Comparison of ENCODE assay signal across 34 mouse cellular contexts in the genomic region with DNA sequence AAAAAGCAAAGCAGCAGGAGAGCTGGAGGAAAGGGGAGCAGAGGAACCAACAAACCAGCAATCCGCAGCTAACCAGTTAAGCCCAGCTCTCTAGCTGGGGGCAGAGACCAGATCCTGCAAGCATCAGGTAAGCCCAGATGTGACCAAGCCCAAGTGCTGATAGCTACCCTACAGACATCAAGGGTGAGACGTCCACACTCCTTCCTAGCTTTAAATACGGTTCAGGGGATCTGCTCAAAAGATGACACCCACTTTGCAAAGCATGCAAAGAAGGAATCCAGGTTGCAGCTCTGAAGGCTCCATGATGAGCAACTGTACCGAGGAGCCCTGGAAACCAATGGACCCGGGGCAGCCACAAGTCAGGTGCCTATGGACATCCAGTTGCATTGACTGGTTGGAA. TPM values are rescaled to one million over a fixed set of nuclear protein-coding genes. Genes with fewer than 3 reads are reported as not detected.
DNase-seq lines count a peak whose midpoint lies in the region; ATAC-seq and TF ChIP-seq lines count a peak whose summit lies in the region.
"Had no signal": no experiment of that assay in that cellular context is flagged by ENCODE, and none has a peak within 500 bp of the region (broad histone marks: within the 10 kb centered on the region; RNA-seq: fewer than 3 reads in every experiment).

No protein-coding gene starts in this region.

- H3K27ac ChIP-seq in left cerebral cortex, adult 2 months, result peak overlapping the region; percentile 92
- H3K27ac ChIP-seq: embryonic facial prominence, embryonic 10.5 days; embryonic facial prominence, embryonic 15.5 days; forebrain, embryonic 12.5 days; hindbrain, embryonic 14.5 days; limb, embryonic 10.5 days; limb, embryonic 15.5 days; midbrain, embryonic 12.5 days; neural tube, embryonic 12.5 days had no signal

- no peak for TF ChIP-seq CTCF in left cerebral cortex, adult 2 months (IDR thresholded peaks at IDR 0.05)

- intact Hi-C loops in left cerebral cortex, adult 2 months (cut with DNase I), result no loop called here

- DNase-seq in frontal cortex, adult 2 months (ENCODE audit: extremely low spot score in 1 of 2, low spot score in 1 of 2), result no peak
- DNase-seq in left cerebral cortex, adult 2 months (ENCODE audit: extremely low spot score in 1 of 2, low spot score in 2 of 2), result peak in 1 of 2 experiments; percentile 12
- DNase-seq in left cerebral cortex, adult 18-20 months (ENCODE audit: low spot score in 2 of 2), result no peak
- DNase-seq in thymus, postnatal 4 days, result peak; percentile 3
- no peak for DNase-seq in thymus, adult 18-20 months
- DNase-seq in lung, postnatal 14 days, result no peak
- DNase-seq: cerebellum, adult 18-20 months; forebrain, postnatal 0 days; gastrocnemius, postnatal 14 days; kidney, adult 9 months; thymus, postnatal 14 days had no signal

- no peak overlapping the region for H3K4me3 ChIP-seq in left cerebral cortex, adult 2 months
- H3K4me3 ChIP-seq: embryonic facial prominence, embryonic 10.5 days; embryonic facial prominence, embryonic 15.5 days; forebrain, embryonic 12.5 days; limb, embryonic 10.5 days; limb, embryonic 15.5 days; megakaryocyte, embryonic 14.5 days; midbrain, embryonic 12.5 days; myocyte; neural tube, embryonic 12.5 days had no signal

- ATAC-seq in frontal cortex, adult (ENCODE audit: low TSS enrichment), result peak; percentile 42
- ATAC-seq: CD4-positive, CD25-positive, alpha-beta regulatory T cell, adult 4 months; forebrain, postnatal 0 days; intestine, postnatal 0 days had no signal

RNA-seq across cellular contexts. Expression of gene Ackr2, which starts 8.3 kb away (rescaled TPM):
- 2.6 and 3.3 TPM in 2 replicates for polyA plus RNA-seq in frontal cortex, adult 2 months (2012; rRNA removed)
- 1 to 10 TPM; 6.9 to 7.9 TPM for total RNA-seq in left cerebral cortex, adult 2 months (2021)
- total RNA-seq in left cerebral cortex, adult 18-20 months (2021), result 1 to 10 TPM; 5.9 to 9.5 TPM
- total RNA-seq: granulocyte monocyte progenitor cell, adult 5-6 weeks; hematopoietic stem cell, adult 5-6 weeks had no signal
- polyA plus RNA-seq: CD4-positive, CD25-positive, alpha-beta regulatory T cell, adult 4 months; heart, embryonic 11.5 days had no signal

RNA-seq across cellular contexts. Expression of gene Cyp8b1, which starts 9.6 kb away (rescaled TPM):
- not detected in 2 replicates for polyA plus RNA-seq in frontal cortex, adult 2 months (2012; rRNA removed)
- not detected for total RNA-seq in left cerebral cortex, adult 2 months (2021)
- total RNA-seq in left cerebral cortex, adult 18-20 months (2021), result not detected
- total RNA-seq: forebrain, postnatal 0 days; gastrocnemius, postnatal 14 days; granulocyte monocyte progenitor cell, adult 5-6 weeks; hematopoietic stem cell, adult 5-6 weeks; layer of hippocampus, adult 18-20 months; layer of hippocampus, postnatal 25 days; left cerebral cortex, postnatal 10 days; midbrain, postnatal 0 days had no signal
- polyA plus RNA-seq: brain, embryonic 14.5 days; CD4-positive, CD25-positive, alpha-beta regulatory T cell, adult 4 months; embryonic facial prominence, embryonic 10.5 days; embryonic facial prominence, embryonic 15.5 days; forebrain, embryonic 12.5 days; forebrain, postnatal 0 days; heart, embryonic 11.5 days; heart, postnatal 0 days; hindbrain, embryonic 14.5 days; limb, embryonic 10.5 days; limb, embryonic 15.5 days; lung, embryonic 16.5 days; midbrain, embryonic 12.5 days; midbrain, postnatal 0 days; myocyte; neural tube, embryonic 12.5 days had no signal

RNA-seq across cellular contexts. Expression of gene Fam198a, which starts 44.3 kb away (rescaled TPM):
- polyA plus RNA-seq in frontal cortex, adult 2 months (2012; rRNA removed), result 6.2 and 7.4 TPM in 2 replicates
- total RNA-seq in left cerebral cortex, adult 2 months (2021), result 1 to 10 TPM; 6.4 to 6.6 TPM
- total RNA-seq in left cerebral cortex, adult 18-20 months (2021), result 1 to 10 TPM; 5.4 to 7.5 TPM
- total RNA-seq: granulocyte monocyte progenitor cell, adult 5-6 weeks; hematopoietic stem cell, adult 5-6 weeks had no signal

RNA-seq across cellular contexts. Expression of gene Higd1a, which starts 48.3 kb away (rescaled TPM):
- 82.0 and 93.0 TPM in 2 replicates for polyA plus RNA-seq in frontal cortex, adult 2 months (2012; rRNA removed)
- 10 to 100 TPM; 90.3 to 93.7 TPM for total RNA-seq in left cerebral cortex, adult 2 months (2021)
- 100 to 1,000 TPM in 1 of 2 experiments, 10 to 100 TPM in 1; 96.5 to 107 TPM for total RNA-seq in left cerebral cortex, adult 18-20 months (2021)
